Mouse (Mus musculus) layer of hippocampus, adult 9-10 months (tissue): ENCODE measurements around the gene Mut.
A peak's percentile ranks its signal among the peaks of the same experiment; 100 is the strongest.

Source experiments
- DNase-seq: peaks from one replicate; pipeline ENCODE4 v3.0.0; 2022; ENCODE audit warnings: low spot score

Gene Mut

GRCm38 (mm10) chr17:40934420-40935231 is at the start of gene Mut, which contains the start of gene Cenpq:
TSS of gene Mut (plus strand) at chr17:40934685.
TSS of gene Cenpq (minus strand) at chr17:40935047.
- peak; percentile 97 for DNase-seq

GRCm38 (mm10) chr17:40885155-40885554 is 49.3 kb upstream of the Mut start:
- no peak for DNase-seq

GRCm38 (mm10) chr17:40887849-40888536 is 46.5 kb upstream of the Mut start:
- no peak for DNase-seq

GRCm38 (mm10) chr17:40896863-40897262 is 37.6 kb upstream of the Mut start:
- DNase-seq: peak; percentile 21

DNA sequence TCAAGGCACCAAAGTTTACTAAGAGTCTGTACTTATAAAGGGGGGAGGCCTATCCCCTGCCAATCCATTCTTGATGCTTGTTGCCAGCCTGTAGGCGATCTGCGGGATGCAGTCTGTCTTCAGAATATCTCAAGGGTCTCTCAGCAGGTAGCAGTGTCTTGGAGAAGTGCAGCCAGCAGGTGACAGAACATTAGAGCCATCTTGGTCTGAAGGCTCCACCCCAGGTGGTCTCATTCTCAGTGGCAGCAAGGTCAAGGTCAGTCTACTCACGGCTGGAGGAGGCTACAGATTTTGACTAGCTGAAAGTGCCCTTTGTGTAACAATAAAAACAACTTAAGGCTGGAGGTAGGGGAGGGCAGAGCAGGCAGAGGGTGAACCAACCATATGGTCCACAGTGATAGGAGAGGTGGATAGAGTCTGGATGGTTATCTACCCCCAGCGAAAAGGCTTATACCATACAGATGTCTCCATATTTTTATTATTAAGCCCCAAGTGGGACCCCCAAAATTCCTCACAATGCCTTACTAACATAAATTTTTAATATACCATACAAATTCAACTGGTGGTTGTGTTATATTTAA is 34.6 kb upstream of the Mut start:
- no peak for DNase-seq

- no peak for DNase-seq
Measured at GRCm38 (mm10) chr17:40903345-40903744, 31.1 kb upstream of the Mut start.

DNA sequence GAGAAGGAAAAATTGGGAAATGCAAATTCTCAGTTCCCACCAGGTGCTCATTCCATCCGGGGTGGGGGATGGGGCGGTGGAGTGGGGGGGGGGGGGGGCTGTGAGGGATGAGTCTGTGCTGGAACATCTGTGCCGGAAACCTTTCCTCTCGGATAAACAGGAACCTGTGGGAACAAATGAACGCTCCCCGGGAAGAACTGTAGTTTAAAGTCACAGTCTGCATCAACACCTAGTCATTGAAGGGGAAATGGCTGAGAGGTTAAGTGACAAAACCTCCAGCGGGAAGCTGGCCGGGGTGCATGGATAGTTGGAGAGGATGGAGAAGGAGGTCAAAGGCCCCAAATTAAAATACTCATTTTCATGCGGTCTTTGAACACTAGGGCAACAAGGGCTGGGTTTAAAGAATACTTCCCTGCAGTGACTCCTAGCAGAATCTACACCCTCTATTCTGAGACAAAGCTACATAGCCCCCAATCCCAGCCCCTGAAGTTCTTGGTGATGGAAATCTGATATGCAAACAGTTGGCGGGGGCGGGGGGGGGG is 30.4 kb upstream of the Mut start:
- no peak for DNase-seq

DNA sequence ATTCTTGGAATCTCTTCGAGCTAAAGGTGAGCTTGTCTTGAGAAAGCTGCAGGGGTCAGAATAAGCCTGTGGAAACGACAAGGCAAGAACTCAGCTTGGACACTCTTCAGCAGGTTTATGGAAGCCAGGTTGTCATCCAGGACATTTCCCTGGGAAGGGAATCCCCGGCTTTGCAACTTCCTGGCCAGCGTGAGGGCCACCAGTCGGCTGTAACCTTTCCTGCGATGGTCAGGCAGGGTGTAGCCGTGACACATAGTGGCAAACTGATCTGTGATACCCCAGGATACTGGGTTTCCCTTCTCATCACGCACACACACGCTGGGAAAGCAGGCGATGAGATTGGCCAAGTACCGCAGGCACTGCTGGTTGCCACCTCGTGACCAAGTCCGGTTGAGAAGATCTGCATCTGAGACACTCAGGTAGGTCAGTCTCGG is 29.7 kb upstream of the Mut start:
- no peak for DNase-seq

DNA sequence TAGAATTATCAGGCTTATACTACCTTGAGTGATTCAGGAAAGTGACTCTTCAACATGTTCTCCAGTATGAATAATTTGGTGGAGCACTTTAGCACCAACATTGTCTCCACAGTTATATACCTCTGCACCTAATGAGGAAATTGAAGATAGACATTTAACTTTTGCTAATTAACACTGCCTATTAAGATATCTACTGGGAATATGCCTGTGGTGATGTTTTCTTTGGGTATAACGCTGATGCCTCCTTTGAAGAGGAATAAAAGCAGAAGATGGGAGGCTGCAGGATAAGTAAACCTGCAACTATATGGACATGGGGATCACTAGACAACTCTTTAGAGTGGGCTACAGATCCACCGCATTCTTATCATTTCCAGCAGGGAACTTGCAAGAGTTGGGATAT is 20.2 kb upstream of the Mut start, which contains the start of gene Glyatl3:
Glyatl3 (minus strand) TSS at position 101 of the 400 bp plus-strand sequence.
- no peak for DNase-seq

DNA sequence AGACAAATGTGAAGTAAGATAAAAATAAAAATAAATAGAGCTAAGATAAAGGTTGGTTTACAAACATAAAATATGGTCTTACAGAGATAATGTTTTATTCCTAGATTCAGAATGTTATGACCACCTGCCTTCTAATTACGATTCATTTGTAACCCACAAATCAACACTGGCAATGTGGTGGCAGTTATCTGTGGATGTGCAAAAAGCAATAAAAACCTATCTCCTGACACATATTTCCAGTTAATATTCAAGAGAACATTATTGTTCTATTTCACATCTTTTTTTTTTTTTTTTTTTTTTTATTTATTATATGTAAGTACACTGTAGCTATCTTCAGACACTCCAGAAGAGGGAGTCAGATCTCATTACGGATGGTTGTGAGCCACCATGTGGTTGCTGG is 19.0 kb upstream of the Mut start:
- no peak for DNase-seq

DNA sequence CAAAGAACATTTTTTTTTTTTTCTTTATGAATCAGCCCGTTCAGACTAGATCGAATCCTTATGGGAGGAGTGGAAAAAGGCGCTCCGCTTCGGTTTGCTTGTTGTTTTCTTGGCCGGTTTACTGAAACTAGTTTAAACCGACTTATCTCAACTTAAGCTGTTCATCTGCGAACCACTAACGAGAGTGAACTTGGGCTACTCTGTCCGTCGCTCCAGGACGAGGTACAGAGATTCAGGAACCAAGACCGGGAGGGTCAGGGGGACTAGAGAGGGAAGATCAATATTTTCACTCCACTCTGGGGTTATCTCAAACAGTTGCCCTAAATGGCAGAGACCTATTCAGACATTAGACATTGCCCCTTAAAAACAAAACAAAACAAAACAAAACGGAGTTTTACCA is 500 bp upstream of the Mut start:
- DNase-seq: no peak

GRCm38 (mm10) chr17:40948518-40948917 is 14.0 kb downstream of the Mut start:
- no peak for DNase-seq

GRCm38 (mm10) chr17:40977914-40978313 is 43.4 kb downstream of the Mut start:
- peak; percentile 15 for DNase-seq

- no peak for DNase-seq
Measured at GRCm38 (mm10) chr17:40992102-40992501, 57.6 kb downstream of the Mut start.
